Mouse (Mus musculus): ENCODE results near the gene Ces2a.

Ces2a gene

DNA sequence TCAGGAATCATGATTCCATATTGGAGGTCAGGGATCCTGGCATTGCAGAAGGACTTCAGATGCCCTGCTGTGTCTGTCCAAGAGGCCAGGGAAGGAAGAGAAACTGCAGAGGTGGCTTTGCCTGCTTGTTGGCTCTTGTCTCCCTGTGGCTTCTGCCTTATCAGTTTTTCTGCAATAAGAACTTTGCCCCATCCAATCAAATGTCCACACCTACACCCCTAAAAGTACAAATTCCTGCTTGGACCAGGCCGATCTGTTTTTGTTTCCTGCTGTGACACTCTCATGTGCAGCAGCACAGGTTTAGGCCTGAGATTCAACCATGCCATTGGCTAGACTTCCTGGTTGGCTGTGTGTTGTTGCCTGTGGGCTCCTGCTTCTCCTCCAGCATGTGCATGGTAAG lies at the start of gene Ces2a:
TSS of gene Ces2a (plus strand) at position 251 of the 400 bp plus-strand sequence.
- DNase-seq (ENCODE audit: low read depth, low spot score): no peak

DNA sequence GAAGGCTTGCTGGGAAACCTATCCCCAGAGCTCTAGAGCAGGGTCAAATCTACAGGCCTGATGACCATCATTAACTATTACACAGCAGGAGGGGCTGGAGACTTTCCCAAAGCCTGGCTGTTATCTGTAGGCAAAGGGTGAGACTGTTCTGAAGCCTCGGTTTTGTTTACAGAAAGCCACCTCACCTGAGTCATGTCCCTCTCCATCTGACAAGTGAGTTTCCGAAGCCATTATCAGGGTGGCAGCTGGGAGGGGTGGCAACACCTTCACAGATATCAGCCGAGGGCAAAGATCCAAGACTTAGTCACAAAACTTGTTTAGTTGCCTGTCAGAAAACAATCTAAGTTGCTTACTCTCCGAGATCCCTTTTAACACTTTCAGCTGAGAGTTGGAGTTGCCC lies 45.4 kb upstream of the Ces2a start:
- no peak for DNase-seq (ENCODE audit: low read depth, low spot score)

DNA sequence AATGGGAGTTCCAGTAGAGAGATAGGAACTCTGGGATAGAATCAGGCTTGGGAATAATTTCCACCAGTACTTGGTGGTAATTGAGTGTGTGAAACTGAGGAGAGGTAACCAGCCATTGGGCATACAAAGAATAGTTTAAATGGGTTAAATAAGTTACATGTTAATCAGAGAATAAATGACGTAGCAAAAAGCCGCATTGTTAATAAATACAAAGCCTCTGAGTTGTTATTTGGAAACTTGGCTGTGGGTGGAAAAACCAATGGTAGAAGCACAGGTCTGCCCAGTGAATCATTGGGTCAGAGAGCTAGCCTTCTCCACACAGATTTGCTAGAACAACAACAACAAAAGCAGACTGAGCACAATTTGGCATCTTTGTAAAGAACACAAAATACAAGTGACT lies 35.2 kb upstream of the Ces2a start:
- DNase-seq (ENCODE audit: low read depth, low spot score): no peak

DNA sequence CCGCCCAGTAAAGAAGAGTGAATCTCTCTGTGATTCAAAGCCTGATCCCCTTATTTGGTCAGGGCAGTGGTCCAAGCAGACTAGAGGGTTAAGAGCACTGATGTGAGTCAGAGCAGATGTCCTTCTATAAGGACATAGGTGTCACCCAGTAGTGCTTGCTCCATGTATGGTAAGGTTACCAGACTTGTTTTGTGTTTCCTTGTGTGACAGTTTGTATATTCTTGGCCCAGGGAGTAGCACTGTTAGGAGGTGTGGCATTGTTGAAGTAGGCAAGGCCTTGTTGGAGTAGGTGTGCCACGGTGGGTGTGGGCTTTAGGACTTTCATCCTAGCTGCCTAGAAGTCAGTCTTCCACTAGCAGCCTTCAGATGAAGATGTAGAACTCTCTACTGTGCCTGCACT lies 31.9 kb upstream of the Ces2a start:
- DNase-seq (ENCODE audit: low read depth, low spot score): no peak

DNA sequence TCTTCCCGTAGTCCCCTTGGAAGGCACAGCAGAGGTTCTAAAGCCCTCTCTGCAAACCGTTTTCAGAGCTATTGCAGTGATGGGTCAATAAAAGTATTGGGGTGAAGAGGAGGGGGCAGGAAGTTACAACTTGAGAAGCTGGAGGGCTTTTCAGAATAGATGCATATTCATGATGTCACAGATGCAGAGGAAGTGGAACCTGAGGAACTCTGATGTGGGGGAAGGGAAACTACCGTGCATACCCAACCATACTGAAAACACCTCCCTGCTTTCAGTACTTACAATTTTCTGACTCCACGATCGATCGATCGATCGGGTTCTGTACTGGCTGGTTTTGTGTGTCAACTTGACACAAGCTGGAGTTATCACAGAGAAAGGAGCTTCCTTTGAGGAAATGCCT lies 12.6 kb upstream of the Ces2a start:
- DNase-seq (ENCODE audit: low read depth, low spot score): no peak

DNA sequence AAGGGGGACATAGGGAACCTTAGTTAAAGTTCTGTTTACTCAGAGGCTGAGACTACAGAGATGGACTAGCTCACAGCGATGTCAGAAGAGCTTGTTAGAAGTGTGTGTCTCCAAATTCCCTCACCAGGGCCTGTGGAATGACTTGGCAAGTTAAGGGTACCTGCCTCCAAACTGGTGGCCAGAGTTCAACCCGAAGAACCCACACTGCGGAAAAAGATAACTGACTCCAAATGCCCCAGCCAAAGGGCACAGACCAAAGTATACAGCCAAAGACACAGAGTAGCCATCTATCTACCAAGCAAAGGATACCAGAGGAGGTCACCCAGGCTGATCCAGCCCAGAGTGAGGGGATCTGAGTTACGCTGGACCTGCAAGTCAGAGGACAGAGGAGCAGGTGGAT lies 2.4 kb upstream of the Ces2a start:
- no peak for DNase-seq (ENCODE audit: low read depth, low spot score)

DNA sequence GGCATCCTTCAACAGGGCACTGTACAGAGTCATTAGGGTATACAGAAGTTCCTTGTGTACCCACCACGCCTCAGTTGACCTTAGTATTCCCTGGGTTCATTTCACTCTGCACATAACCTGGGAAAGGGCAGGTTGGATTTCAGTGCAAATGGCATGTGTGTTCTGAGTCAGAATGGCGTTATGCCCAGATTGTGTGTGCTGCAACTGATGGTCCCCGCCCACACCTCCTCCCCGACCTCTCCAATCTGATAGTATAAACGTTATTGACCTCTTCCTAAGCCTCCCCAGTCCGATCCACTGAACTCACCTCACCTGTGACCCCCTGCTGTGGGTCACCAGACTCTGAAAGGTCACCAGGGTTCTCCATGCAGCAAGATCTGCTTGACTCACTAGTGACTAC lies 1.8 kb upstream of the Ces2a start:
- DNase-seq (ENCODE audit: low read depth, low spot score): no peak

DNA sequence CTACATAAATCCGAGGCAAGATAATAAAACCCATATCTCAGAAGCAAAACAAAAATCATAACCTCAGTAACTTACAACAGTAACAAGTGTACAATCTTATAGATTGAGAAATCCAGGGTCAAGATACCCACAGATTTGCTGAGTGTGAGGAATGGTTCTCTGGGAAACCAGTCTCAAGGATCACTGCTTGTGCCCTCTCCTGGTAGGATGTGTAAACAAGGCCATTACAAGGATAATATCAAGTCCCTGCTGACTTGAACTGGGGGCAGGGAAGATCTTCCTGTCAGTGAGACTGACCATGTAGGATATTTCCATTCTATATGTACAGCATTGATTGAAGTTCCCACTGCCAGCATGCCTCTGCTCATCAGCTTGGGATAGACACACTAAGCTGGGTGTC lies 8.2 kb downstream of the Ces2a start:
- DNase-seq (ENCODE audit: low read depth, low spot score): no peak

DNA sequence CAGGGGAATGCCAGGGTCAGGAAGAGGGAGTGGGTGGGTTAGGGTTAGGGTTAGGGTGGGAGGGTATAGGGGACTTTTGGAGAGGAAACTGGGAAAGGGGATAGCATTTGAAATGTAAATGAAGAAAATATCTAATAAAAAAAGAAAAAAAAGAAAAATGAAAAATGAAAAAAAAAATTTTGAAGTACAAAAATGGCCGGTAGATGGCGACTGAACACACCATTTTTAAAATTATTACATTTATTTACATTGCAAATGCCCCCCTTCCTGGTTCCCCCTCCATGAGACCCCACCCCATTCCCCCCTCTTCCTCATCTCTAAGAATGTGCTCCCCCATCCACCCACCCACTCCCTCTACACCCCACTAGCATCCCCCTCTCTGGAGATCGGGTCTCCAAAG lies 9.6 kb downstream of the Ces2a start:
- DNase-seq (ENCODE audit: low read depth, low spot score): no peak

DNA sequence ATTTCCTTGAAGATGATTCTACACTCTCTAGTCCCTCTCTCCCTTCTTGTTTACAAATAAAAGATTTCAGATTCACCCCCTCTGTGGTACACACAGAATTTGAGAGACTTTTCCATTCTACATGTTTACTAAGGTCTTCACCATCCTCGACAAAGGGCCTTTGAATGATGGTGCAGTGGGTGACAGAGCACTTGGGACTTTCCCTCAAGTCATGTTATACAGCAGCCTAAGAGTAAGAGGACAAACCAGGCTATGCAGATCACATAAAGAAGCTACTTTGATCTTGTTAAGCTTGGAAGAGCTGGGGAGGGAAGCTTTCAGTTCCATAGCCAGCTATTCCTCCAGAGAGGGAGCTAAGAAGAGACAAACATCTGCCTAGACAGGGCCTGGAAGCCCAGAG lies 19.0 kb downstream of the Ces2a start:
- DNase-seq (ENCODE audit: low read depth, low spot score): no peak

DNA sequence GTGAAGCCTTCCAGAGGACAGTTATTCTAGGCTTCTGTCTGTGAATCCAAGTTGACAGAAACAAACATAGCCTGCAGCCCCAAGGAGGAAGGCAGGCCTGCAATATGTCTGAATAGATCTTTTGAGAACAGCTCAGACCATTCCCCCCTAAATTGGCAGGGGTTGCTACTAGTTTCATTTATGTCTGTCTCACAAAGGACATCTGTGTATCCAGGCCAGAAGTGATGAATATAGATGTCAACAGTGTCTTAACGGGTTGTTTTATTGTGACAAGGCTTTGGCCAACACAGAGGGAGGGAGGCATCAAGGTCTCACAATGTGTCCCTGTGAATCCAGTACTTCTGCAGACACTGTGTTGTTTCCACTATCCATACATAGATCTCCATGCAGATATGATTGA lies 23.8 kb downstream of the Ces2a start:
- DNase-seq (ENCODE audit: low read depth, low spot score): no peak

DNA sequence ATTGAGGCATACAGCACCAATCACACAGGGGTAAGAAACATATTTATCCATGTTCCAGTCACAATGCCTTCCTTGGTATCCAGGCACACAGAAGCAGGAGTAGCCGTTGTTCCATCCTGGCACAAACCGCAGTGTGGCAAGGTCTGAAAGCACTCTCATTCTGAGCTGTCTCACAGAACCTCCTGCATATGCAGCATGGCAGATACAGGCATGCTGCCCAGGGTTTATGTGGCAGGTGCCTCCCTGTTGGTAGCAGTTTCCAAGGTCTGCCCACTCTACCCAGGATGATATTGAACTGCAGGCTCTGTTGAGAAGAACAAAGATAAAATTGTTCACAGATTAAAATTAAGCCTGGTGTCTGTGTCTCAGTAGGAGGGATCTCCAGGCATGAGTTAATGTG lies 24.4 kb downstream of the Ces2a start:
- DNase-seq (ENCODE audit: low read depth, low spot score): no peak

DNA sequence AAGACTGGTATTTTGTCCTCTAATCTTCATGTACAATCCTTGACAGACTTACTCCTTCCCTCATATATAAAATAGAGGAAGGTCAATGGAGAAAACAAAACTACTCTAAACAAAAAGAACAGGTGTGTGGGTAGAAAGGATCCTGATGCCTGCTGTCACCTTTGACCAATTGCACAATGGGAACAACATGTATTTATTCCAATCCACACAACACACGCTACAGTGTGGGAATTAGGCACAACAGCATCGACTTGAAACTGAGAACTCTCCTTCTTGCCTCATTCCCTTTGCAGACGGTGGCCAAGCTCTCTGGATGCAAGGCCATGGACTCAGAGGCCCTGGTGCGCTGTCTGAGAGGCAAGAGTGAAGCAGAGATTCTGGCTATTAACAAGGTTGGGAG lies 27.3 kb downstream of the Ces2a start:
- no peak for DNase-seq (ENCODE audit: low read depth, low spot score)

DNA sequence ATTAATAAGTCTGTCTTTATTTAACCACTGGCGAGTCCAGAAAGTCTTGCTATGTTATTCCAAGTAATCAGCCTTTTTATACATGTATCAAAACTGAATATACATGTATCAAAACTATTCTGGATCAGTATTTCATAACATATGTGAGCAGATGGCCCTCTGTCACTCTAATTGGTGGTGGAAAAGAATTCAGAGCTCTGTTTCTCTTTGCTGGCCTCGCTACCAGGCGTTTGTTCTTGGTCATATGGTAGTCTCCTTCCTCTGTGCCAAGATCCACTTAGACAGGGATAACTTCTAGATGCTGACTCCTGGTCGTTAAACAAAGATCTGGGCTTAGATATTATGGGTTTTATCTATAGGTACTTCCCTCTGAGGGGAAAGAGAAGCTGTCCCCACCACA lies 32.7 kb downstream of the Ces2a start:
- no peak for DNase-seq (ENCODE audit: low read depth, low spot score)

DNA sequence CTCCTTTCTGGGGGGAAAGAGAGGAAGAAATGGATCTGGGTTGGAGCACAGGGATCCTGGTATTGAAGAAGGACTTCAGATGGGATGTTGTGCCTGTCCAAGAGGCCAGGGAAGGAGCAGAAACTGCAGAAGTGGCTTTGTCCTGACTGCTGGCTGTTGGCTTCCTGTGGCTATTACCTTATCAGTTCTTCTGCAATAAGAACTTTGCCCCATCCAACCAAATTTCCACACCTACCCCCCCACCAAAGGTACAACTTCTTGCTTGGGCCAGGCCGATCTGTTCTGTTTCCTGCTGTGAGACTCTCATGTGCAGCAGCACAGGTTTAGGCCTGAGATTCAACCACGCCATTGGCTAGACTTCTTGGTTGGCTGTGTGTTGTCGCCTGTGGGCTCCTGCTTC lies 36.6 kb downstream of the Ces2a start:
- no peak for DNase-seq (ENCODE audit: low read depth, low spot score)

DNA sequence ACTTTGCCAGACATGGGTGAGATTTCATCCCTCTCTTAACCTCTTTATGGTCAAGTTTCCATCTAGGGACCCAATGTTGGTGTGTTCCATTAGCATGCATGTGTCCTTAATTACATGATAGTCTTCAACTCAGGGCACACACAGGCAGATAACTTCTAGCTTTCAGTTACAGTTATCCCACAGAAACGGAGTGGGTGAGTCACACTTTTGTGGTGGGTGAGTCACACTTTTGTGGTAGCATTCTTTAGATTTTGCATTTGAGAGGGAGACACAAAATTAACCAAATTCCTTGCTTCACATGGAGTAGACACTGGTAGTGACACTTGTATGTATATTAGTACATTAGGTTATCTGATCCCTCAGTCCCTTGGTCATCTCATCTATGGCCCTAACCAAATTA lies 53.2 kb downstream of the Ces2a start:
- DNase-seq (ENCODE audit: low read depth, low spot score): no peak

DNA sequence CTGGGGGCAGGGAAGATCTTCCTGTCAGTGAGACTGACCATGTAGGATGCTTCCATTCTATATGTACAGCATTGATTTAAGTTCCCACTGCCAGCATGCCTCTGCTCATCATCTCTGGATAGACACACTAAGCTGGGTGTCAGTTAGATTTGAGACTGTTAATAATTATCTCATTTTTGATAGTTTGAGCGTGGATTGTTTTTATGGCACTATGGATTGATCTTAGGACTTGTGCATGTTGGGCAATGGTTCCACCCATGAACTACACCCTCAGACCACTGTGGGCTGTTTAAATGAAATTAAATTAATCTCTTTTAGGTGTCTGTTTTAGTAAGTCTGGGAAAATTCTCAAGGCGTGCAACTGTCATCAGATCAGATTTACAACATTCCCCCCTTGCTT lies 55.1 kb downstream of the Ces2a start:
- no peak for DNase-seq (ENCODE audit: low read depth, low spot score)

DNA sequence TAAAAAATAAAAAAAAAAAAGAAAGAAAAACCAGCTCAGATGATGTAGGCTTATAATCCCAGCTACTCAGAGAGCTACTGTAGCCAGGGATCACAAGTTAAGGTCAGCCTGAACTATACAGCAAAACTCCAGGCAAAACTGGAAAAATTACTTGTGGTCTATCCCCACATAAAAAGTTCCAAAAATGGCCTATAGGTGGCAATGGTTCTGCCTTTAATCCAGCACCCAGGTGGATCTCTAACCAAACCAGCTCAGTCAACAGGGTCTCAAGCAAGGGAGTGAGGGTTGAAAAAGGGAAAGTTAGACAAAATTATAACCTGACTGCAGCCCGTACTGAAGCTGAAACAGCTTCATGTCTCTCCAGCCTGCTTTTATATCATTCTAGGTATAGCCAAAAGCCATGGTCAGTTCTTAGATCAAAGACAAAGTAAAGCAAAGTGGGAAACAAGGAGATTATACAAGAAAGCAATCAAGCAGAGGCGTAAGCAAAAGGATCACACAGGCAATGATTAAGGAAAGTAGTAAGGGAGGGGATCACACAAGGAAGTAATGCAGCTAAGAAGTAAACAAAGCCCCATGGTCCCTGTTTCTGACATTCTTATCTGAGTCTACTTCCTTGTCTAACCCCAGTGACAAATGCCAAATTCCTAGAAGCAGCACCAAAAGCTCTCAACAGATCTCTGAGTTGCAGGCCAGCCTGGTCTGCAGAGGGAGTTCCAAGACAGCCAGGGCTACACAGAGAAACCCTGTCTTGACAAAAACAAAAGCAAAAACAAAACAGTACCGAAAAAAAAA lies 56.3 kb downstream of the Ces2a start:
- no peak for DNase-seq (ENCODE audit: low read depth, low spot score)

All from skeletal muscle tissue, adult 2 months (tissue).